Mouse (Mus musculus) layer of hippocampus, postnatal 14 days (tissue): ENCODE data around the gene Gpr162. TPM values are rescaled to one million over a fixed set of nuclear protein-coding genes. Genes with fewer than 3 reads are reported as not detected.

Experiments
- DNase-seq, 2 experiments: peaks; one replicate each; pipeline ENCODE4 v3.0.0; 2021 to 2022; ENCODE audit warnings: low spot score in 2 of 2, mixed read lengths in 1 of 2
- total RNA-seq, 2 experiments: library from RNA; stranded (reverse); gene quantifications; 2 replicates each; pipeline ENCODE4 v1.2.3; 2021

Gene Gpr162
- total RNA-seq, 2 experiments from 2014 or later = 180 to 193 TPM

- peak in 1 of 2 experiments; percentile 17 for DNase-seq
These were observed 21.1 kb upstream of the Gpr162 start for GRCm38 (mm10) chr6:124884714-124885500.

DNA sequence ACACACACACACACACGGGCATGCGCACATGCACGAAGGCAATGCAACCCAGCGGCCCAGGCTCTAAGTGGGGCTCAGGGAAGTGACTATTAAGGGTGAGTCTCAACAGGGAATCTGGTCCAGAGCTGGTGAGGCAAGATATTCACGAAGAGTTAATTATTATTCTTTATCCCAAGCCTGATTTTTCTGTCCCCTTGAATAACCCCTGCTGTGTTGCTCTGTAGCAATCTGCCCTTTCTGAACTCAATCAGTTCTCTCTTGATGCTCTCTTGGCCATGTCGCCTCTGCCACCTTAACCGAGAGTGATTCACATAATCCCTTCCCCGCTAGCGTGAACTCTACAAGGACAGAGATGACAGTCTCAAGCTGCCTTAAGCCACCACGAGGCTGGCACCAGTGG lies 19.6 kb upstream of the Gpr162 start:
- no peak for DNase-seq

DNA sequence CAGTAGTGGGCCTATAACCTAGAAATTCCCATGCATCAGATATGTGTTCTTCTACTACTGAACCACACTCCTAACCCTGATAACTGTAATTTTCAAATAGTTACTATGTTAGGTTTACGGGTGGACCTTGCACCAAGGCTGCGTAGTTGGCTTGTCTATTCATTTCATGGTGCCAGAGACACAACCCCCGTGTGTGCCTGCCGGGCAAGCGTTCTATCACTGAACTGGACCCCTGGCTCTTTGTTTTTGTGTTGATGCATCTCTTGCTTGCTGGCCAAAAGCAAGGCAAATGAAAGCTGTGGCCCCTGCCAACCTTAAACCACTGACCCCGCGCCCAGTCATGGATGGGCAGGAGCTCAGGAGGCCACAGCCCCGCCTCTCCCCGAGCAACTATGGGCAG lies 18.0 kb upstream of the Gpr162 start:
- DNase-seq = no peak

DNA sequence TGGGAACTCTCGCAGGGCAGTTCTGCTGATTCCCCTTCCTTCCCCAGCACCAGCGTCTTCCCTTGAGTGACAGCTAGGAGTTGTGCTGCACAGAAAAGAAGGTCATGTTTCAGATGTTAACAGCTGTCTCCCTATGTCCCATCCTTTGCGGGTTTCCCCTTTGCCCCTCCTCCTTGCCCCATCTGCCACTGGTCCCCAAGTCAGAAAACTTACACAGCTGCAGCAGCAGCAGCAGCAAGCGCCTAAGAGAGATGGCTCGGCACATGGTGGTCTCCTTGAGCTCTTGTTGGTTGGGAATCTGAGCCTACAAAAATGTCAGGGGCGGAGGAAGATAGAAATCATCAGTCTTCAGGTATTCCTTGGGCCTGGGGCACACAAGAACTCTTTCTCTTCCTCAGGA lies 15.6 kb upstream of the Gpr162 start:
- no peak for DNase-seq

DNA sequence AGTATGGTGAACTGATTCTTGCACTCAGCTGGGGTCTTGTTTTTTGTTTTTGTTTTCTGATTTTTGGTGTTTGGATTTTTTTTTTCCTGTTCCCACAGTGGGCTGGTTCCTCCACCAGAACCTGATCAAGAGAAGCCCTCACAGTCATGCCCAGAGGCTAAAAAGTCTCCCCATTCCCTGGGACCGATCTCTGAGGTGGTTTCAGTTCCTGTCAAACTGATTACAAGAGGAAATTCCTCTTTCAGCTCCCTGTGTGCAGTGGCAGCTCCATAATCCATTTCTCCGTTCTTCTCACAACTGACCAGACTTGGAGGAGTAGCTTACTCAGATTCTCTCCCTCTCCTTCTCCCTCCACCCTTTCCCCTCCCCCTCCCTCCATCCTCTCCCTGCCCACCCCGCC lies 10.6 kb upstream of the Gpr162 start:
- no peak for DNase-seq

DNA sequence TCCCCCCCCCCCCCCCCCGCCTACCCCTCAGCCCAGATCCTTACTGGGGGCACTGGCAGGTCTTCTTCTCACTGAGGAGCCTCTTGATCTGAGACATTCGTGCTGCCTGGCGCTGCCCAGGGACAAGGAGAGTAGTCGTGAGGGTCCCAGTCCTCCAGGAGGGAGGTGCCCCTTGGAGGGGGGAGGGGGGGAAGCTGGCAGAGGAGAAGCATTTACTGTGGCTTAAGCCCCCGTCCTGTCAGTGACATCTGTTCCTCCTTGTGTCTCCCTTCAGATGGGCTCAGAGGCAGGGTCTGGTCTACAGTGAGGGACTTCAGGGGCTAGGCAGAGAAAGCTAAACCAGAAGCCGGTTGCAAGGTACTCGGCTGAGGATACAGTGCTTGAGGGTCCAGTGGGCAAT lies 2.8 kb upstream of the Gpr162 start:
- no peak for DNase-seq

DNA sequence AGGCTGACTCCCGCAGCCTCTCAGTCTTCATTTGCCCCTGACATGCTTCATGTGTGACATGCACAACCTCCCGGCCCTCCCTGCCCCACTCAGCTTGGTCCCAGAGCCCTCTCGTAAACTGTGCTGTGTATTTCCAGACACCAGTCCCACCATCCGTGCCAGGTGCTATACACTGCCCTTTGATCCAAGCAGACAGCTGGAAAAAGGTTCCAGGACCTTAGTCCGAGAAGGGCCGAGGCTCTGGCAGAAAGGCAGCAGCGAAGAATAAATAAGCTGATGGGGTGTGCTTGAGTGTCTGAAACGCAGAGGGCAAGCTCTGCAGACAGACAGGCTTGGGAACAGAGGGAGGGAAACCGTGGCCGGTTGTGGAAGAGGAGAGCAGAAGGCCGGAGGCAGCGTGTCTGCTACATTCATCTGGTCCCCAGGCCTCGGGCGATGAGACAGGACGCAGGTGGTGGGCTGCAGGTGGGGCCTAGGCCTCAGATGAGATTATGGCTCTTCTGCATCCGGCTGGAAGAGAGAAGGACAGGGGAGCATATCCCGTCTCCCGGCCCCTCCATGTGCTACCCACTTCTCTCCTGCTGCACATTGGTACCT lies 2.1 kb upstream of the Gpr162 start:
- no peak for DNase-seq

GRCm38 (mm10) chr6:124863125-124863657 lies 592 bp downstream of the Gpr162 start:
- DNase-seq = peak in 1 of 2 experiments; percentile 67

GRCm38 (mm10) chr6:124862406-124863124 lies 1.2 kb downstream of the Gpr162 start:
- DNase-seq = peak in 1 of 2 experiments; percentile 29

- DNase-seq = no peak
These were observed 2.0 kb downstream of the Gpr162 start for GRCm38 (mm10) chr6:124861802-124862201.

DNA sequence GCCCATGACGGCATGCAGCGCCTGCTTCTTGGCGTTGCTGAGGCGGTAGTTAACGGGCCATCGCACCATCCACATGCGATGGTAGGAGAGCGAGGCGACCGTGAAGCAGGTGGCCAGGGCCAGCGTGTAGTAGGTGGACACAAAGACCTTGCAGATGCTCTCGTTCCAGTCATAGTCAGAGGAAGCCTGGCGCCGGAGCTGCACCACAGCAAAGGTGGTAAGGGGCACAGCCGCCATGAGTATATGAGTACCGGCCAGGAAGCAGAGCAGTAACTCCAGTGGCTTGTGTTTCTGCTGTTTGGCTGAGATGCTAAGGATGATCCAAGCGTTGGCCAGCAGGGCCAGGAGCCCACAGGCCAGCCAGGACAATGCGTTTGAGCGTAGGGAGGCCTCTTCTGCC lies 2.5 kb downstream of the Gpr162 start:
- DNase-seq = peak in 1 of 2 experiments; percentile 15

DNA sequence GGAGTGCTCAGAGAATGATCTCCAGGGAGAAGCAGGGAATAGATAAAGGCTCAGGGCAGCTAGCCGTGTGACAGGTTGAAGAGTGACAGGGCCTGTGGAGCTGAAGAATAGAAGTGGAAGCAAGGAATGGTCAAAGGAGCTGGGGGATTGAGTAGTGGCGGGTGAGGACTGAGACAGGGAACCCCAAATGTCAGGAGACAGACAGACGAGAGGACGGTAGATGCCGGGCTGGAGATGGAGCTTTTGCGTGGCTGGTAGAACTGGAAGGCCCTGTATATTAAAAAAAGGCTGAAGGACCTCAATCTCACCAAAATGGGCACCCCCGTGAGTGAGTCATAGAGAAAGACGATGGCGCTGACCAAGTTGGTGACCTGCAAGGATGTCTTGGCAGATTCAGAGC lies 3.3 kb downstream of the Gpr162 start:
- DNase-seq = no peak

DNA sequence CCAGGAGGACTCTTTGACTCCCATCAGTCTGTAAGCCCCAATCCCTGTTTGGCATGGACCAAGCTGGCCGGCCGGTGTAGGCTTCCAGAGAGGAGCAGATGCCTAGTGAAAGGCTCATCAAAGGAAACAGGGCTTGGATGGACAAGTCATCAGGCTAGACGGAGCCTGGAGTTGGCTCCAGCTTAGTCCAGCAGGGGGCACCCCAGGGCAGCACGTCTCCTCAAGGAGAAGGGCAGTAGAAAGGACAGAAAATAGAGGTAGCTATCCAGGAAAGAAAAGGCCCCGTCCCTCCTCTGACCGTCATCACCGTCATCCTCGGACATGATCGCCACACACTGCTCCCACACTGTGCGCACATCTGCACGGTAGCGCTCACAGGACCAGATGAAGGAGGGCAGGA lies 4.1 kb downstream of the Gpr162 start:
- DNase-seq = peak; percentile 87 to 89

GRCm38 (mm10) chr6:124858561-124859318 lies 5.0 kb downstream of the Gpr162 start:
- DNase-seq = no peak

DNA sequence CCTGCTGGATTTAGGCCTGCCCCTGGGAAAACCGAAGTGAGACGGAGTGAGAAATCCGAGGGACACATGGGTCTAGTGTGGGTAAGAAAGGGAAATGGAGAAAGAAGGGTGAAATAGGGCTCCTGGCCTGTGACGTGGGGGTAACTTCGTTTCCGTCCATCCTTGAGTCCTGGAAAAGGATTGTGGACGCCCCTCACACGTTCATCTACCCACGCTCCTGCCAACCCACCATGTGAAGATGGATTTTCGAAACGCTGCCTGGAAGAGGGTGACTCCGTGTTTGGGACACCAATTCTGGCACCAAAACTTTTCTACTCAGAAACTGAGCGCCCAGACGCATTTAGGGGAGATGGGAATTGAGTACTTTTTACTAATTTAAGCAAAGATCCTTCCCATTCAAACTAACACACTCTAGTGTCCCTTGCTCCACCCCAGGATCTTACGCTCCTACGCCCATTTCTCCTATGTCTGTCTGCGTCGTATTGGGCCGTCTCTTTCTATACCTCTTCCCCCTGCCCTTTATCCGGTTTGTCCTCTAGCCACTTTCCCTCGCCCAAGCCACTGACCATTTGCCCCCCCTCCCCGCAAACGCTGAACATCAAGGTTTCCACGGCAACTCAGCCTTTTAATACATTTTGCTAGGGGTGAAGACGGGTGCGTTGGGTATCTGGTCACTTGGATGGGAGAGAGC lies 5.8 kb downstream of the Gpr162 start:
- DNase-seq = no peak

DNA sequence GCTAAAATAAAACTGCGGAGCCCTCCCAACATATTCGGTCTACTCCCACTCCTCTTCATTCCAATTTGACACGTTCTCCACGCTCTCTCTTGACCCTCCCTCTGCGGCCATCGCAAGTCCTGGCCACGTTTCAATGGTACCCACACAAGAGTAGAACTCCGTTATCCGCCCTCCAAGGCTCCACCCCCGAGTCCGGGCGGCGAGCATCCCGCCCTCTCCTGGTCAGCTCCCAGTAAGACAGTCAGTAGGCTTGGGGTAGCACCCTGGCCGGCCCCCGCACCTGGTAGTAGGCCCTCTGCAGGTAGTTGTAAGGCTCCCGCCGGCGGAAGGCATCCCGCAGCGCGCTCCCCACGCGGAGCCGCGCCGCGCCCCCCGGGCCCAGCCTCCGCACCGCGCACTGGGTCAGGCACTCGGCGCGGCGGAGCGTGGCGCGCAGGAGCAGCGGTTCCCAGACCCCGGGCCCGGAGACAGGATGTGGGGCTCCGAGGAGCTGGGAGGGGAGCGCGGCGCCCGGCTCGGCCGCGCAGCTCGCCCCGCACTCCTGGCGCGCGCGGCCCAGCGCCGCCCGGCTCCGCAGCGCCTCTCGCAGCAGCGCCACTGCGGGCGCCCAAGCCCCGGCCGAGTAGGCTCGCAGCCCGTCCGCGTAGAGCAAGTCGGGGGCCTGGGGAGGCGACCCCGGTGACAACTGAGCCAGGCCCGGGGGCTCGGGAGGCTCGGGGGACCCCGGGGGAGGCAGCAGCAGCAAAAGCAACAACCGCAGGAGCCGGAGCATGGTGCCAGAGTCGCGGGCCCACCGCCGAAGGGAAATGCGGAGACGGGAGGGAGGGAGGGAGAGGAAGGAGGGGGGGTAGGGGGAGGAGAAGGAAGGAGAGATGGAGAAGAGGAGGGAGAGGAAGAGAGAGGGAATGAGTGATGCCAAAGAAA lies 6.6 kb downstream of the Gpr162 start, which contains the start of gene P3h3:
P3h3 (minus strand) TSS at position 837 of the 924 bp plus-strand sequence.
- peak; percentile 88 to 89 for DNase-seq

DNA sequence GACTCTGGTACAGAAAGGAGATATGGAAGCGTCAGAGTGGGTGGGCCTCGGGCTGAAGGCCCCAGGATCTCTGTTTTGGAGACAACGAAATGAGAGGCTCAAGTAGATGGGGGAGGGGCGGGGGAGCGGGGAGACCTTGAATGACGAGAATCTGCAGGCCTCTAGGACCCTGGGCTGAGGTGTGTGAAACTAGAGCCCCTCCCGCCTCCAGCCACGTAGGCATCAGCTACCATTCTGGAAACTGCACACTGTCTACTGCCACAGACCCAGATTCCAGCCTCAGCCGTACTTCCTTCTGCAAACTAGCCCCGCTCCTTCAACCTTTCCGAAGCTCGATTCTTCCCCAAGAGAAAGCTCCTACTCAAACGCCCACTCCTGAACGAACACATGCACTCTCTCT lies 7.5 kb downstream of the Gpr162 start:
- DNase-seq = peak; percentile 35 to 52

GRCm38 (mm10) chr6:124854647-124855046 lies 9.1 kb downstream of the Gpr162 start:
- no peak for DNase-seq

DNA sequence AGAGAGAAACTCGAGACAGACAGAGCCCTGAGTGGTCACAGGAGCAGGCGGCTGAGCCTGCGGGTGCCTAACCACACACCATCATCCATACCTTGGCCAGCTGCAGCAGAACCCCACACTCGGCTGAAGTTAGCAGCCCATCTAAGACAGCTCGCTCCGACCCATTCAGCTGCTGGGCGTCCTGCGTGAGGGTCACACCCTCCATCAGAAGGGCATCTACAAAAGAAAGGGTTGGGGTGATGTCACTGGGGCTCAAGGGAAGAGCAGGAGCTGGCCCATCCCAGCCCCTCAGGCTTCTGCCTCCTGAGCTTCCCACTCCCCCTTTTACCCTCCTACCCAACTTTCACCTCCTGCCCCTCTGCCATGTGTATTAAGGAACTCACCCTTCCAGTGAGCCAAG lies 13.2 kb downstream of the Gpr162 start:
- DNase-seq = no peak
